Mouse (Mus musculus) cortical plate, adult 2 months (tissue): ENCODE data around the gene Lrrn2.

Experiments
- CTCF ChIP-seq: fragments of 200-500 bp; IDR thresholded peaks from 2 replicates; pipeline ENCODE4 v1.5.1; 2011; ENCODE audit warnings: mild to moderate bottlenecking, control low read depth, low read length; ENCODE audit not compliant: insufficient read depth; ENCODE audit errors: extremely low read depth
- POLR2A ChIP-seq: fragments of 200-500 bp; IDR thresholded peaks from 2 replicates; pipeline ENCODE4 v1.6.1; 2011; ENCODE audit warnings: mild to moderate bottlenecking, low read length, control low read depth; ENCODE audit not compliant: insufficient read depth; ENCODE audit errors: extremely low read depth

DNA sequence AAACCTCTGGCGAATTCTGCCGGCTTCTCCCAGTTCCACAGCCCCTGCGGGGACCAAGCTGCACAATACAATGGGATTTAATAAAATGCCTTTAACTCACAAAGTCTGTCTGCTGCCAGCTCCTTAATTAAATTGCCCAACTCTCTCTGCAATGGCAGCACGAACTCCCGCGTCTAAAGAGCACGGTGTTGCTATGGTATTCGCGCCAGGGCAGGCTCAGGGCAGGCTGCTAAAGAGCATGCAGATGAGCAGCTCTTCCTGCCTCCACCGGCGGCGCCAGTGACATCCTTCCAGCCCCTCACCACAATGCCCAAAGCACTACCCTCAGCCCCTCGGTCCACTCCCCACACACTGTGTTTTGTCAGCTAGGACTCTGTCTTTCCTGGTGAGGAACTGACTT is 41.0 kb downstream of the Lrrn2 start:
- no peak for TF ChIP-seq POLR2A
- no peak for TF ChIP-seq CTCF
